Comparison of ENCODE assay signal across 20 mouse cellular contexts in the genomic region with DNA sequence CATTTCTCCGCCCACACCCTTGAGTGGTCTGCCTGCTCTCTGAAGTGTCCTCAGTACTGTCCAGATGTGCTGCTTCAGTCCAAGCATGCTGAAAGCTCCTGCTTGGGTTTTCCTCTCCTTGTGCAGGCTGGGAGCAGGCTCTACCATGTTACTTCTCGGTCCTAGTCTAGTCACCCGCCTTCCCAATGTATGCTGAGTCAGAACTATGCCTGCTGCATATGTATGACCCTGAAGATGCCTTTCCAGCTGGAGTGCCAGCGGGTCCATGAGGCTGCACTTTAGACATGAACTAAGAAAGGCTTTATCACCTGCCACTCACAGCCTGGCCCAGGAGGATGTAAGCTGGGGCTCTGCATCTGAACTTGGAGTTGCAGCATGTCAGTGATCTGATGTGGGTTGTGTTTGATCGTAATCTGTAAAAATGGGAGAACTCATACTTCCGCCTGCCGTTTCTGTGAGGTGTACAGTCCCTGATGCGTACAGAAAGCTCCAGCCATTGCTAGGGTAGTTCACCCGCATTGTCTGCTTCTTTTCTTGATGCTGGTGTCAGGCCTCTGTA. TPM values are rescaled to one million over a fixed set of nuclear protein-coding genes. Genes with fewer than 3 reads are reported as not detected.
A peak's percentile ranks its signal among the peaks of the same experiment; 100 is the strongest.
DNase-seq lines count a peak whose midpoint lies in the region; ATAC-seq and TF ChIP-seq lines count a peak whose summit lies in the region.
"Had no signal": no experiment of that assay in that cellular context is flagged by ENCODE, and none has a peak within 500 bp of the region (broad histone marks: within the 10 kb centered on the region; RNA-seq: fewer than 3 reads in every experiment).

No protein-coding gene starts in this region.

- H3K4me3 ChIP-seq in spleen, adult 2 months (ENCODE audit: extremely low read depth, insufficient read depth, insufficient read length) = 0 out of 2 replicates have a peak overlapping the region, but pooled peaks have one; percentile 2
- H3K4me3 ChIP-seq: embryonic facial prominence, embryonic 15.5 days; kidney, embryonic 15.5 days; limb, embryonic 10.5 days; midbrain, embryonic 13.5 days had no signal

- H3K27me3 ChIP-seq in spleen, adult 2 months (ENCODE audit: control insufficient read depth, insufficient read depth, low read length) = no peaks in the 10 kb centered on the region
- H3K27me3 ChIP-seq: CH12.LX; embryonic facial prominence, embryonic 15.5 days; kidney, embryonic 15.5 days; midbrain, embryonic 13.5 days had no signal

- no peak for ATAC-seq in erythroblast, adult 5-6 weeks (replicated peaks; ENCODE audit: low FRiP score, poor library complexity, severe bottlenecking)
- ATAC-seq: midbrain, embryonic 13.5 days had no signal

- peaks cover 3% of the 10 kb centered on the region; the same call in 1 of the 2 replicates for H3K4me1 ChIP-seq in spleen, adult 2 months (ENCODE audit: control insufficient read depth, insufficient read depth, insufficient read length)
- H3K4me1 ChIP-seq: embryonic facial prominence, embryonic 15.5 days; kidney, embryonic 15.5 days; limb, embryonic 10.5 days; midbrain, embryonic 13.5 days had no signal

- TF ChIP-seq CTCF in spleen, adult 2 months (IDR thresholded peaks at IDR 0.05; ENCODE audit: extremely low read depth, insufficient read depth, insufficient read length, insufficient replicate concordance) = no peak

- WGBS in spleen, adult 2 months = 77% methylated on average over 9 of the region's 9 CpGs

- peaks cover 19% of the 10 kb centered on the region for H3K36me3 ChIP-seq in spleen, adult 2 months (ENCODE audit: control insufficient read depth, insufficient read depth, low read length)

- DNase-seq in spleen, adult 2 months (ENCODE audit: low read depth in 1 of 2, low spot score in 2 of 2) = peak in 1 of 2 experiments; percentile 29
- no peak for DNase-seq in spleen, postnatal 14 days (ENCODE audit: low spot score in 2 of 2)
- DNase-seq in brain, adult 2 months (ENCODE audit: low read depth, low spot score) = peak; percentile 26
- DNase-seq in thymus, adult 18-20 months = peak; percentile 35 to 52
- DNase-seq in ovary, postnatal 14 days (ENCODE audit: low spot score) = no peak
- DNase-seq in cerebellum, adult 9-11 months = no peak
- no peak for DNase-seq in left cerebral cortex, adult 8-10 months (ENCODE audit: low spot score in 2 of 2)
- DNase-seq: adrenal gland, postnatal 36 days; cerebellum, postnatal 14 days; embryo, embryonic 11 days; lung, adult 2 months; lung, postnatal 4 days; right cerebral cortex, postnatal 14 days had no signal

- peak overlapping the region; percentile 63 for H3K27ac ChIP-seq in spleen, adult 2 months (ENCODE audit: insufficient read depth, low read length)
- H3K27ac ChIP-seq: embryonic facial prominence, embryonic 15.5 days; kidney, embryonic 15.5 days; limb, embryonic 10.5 days; midbrain, embryonic 13.5 days; stomach, postnatal 0 days had no signal

- TF ChIP-seq POLR2A in spleen, adult 2 months (IDR thresholded peaks at IDR 0.05; ENCODE audit: low read depth, low read length) = no peak

RNA-seq across cellular contexts. Expression of gene Gucd1, which starts 13.8 kb away (rescaled TPM):
- 87.2 and 96.1 TPM in 2 replicates for polyA plus RNA-seq in spleen, adult 2 months (2012; rRNA removed)
- total RNA-seq in erythroblast, adult 5-6 weeks (2015; ENCODE audit: low replicate concordance) = 94.3 and 113 TPM in 2 replicates
- total RNA-seq in erythroblast, adult 5-6 weeks (2017; ENCODE audit: low replicate concordance) = 180 and 191 TPM in 2 replicates
- total RNA-seq in left cerebral cortex, adult 8-10 months (2022) = 10 to 100 TPM; 14.2 to 19.2 (median 15.2) TPM

RNA-seq across cellular contexts. Expression of gene Snrpd3, which starts 14.3 kb away (rescaled TPM):
- polyA plus RNA-seq in spleen, adult 2 months (2012; rRNA removed) = 12.8 and 13.2 TPM in 2 replicates
- 13.4 and 19.6 TPM in 2 replicates for total RNA-seq in erythroblast, adult 5-6 weeks (2015; ENCODE audit: low replicate concordance)
- total RNA-seq in erythroblast, adult 5-6 weeks (2017; ENCODE audit: low replicate concordance) = 17.9 and 18.8 TPM in 2 replicates
- 10 to 100 TPM; 68.9 to 83.0 (median 81.2) TPM for total RNA-seq in left cerebral cortex, adult 8-10 months (2022)

RNA-seq across cellular contexts. Expression of gene Lrrc75b, which starts 28.5 kb away (rescaled TPM):
- polyA plus RNA-seq in spleen, adult 2 months (2012; rRNA removed) = 1.3 and 1.7 TPM in 2 replicates
- total RNA-seq in erythroblast, adult 5-6 weeks (2015; ENCODE audit: low replicate concordance) = not detected in 2 replicates
- total RNA-seq in erythroblast, adult 5-6 weeks (2017; ENCODE audit: low replicate concordance) = not detected in 2 replicates
- 10 to 100 TPM; 10.9 to 15.5 (median 12.0) TPM for total RNA-seq in left cerebral cortex, adult 8-10 months (2022)
- total RNA-seq: CH12.LX had no signal

RNA-seq across cellular contexts. Expression of gene Ggt1, which starts 29.8 kb away (rescaled TPM):
- polyA plus RNA-seq in spleen, adult 2 months (2012; rRNA removed) = 15.5 and 19.1 TPM in 2 replicates
- 1.3 and 3.6 TPM in 2 replicates for total RNA-seq in erythroblast, adult 5-6 weeks (2015; ENCODE audit: low replicate concordance)
- total RNA-seq in erythroblast, adult 5-6 weeks (2017; ENCODE audit: low replicate concordance) = not detected in 2 replicates
- 1 to 10 TPM; 2.3 to 5.5 (median 4.5) TPM for total RNA-seq in left cerebral cortex, adult 8-10 months (2022)
- total RNA-seq: adrenal gland, postnatal 36 days had no signal

RNA-seq across cellular contexts. Expression of gene Ggt5, which starts 57.5 kb away (rescaled TPM):
- 60.0 and 70.9 TPM in 2 replicates for polyA plus RNA-seq in spleen, adult 2 months (2012; rRNA removed)
- 0.42 and 1.3 TPM in 2 replicates for total RNA-seq in erythroblast, adult 5-6 weeks (2015; ENCODE audit: low replicate concordance)
- 4.9 and 6.6 TPM in 2 replicates for total RNA-seq in erythroblast, adult 5-6 weeks (2017; ENCODE audit: low replicate concordance)
- total RNA-seq in left cerebral cortex, adult 8-10 months (2022) = 1 to 10 TPM; 1.8 to 3.5 (median 2.4) TPM
- total RNA-seq: CH12.LX had no signal

Comparison
In these comparisons a context has a peak if more than half of its experiments do, and no peak if none do; other contexts are left out.
1. DNase-seq: peak in brain, adult 2 months (single experiment) and thymus, adult 18-20 months (2 of 2); none in spleen, postnatal 14 days (0 of 2), ovary, postnatal 14 days (single experiment), cerebellum, adult 9-11 months (single experiment) and left cerebral cortex, adult 8-10 months (0 of 2).
2. RNA of gene Gucd1, which starts 13.8 kb away (total RNA-seq): 94.3 to 191 TPM in erythroblast, adult 5-6 weeks; 14.2 to 19.2 TPM in left cerebral cortex, adult 8-10 months; every median in the first group is over 4 times any median in the second.
3. RNA of gene Lrrc75b, which starts 28.5 kb away (total RNA-seq): 10.9 to 15.5 TPM in left cerebral cortex, adult 8-10 months; not detected in erythroblast, adult 5-6 weeks; every median in the first group is over 10 times any median in the second.